Mouse (Mus musculus) E14TG2a.4 (cell line): ENCODE results near the gene Tbx2.
A peak's percentile ranks its signal among the peaks of the same experiment; 100 is the strongest.

Experiments used
- CTCF ChIP-seq: conservative IDR thresholded peaks from 2 replicates; pipeline ENCODE4 v1.5.1; 2014; ENCODE audit warnings: low read length
- NANOG ChIP-seq: IDR thresholded peaks from 2 replicates; pipeline ENCODE4 v1.6.1; 2014; ENCODE audit warnings: borderline replicate concordance, low read length, mixed read lengths

- TF ChIP-seq CTCF: peak; percentile 55
- no peak for TF ChIP-seq NANOG
Observed at GRCm38 (mm10) chr11:85850758-85851157, 18.4 kb downstream of the Tbx2 start.
